Mouse (Mus musculus) cortical plate, adult 2 months (tissue): ENCODE data around the gene Nmi.

Experiments used
- CTCF ChIP-seq: fragments of 200-500 bp; IDR thresholded peaks from 2 replicates; pipeline ENCODE4 v1.5.1; 2011; ENCODE audit warnings: mild to moderate bottlenecking, control low read depth, low read length; ENCODE audit not compliant: insufficient read depth; ENCODE audit errors: extremely low read depth
- POLR2A ChIP-seq: fragments of 200-500 bp; IDR thresholded peaks from 2 replicates; pipeline ENCODE4 v1.6.1; 2011; ENCODE audit warnings: mild to moderate bottlenecking, low read length, control low read depth; ENCODE audit not compliant: insufficient read depth; ENCODE audit errors: extremely low read depth

- TF ChIP-seq CTCF, result no peak
- TF ChIP-seq POLR2A, result no peak
These were observed 12.9 kb upstream of the Nmi start for GRCm38 (mm10) chr2:51986157-51986556.
